Mouse (Mus musculus): ENCODE data around the gene Tmem218. TPM values are rescaled to one million over a fixed set of nuclear protein-coding genes. Genes with fewer than 3 reads are reported as not detected.
A peak's percentile ranks its signal among the peaks of the same experiment; 100 is the strongest.

Tmem218 gene
- polyA plus RNA-seq, 1 experiment from 2014 or later: 13.9 TPM

- ATAC-seq (no peak), DNase-seq (ENCODE audit: low spot score) (no peak)
- Histone ChIP-seq H3K4me1 (ENCODE audit: control insufficient read depth, insufficient read depth, low read length) (peaks cover 33% of the 10 kb centered on the region), H3K27me3 (replicated peaks; ENCODE audit: control insufficient read depth, insufficient read depth, low read length) (no peaks in the 10 kb centered on the region), H3K27ac (ENCODE audit: low read depth, low read length) (no peak overlapping the region), H3K36me3 (ENCODE audit: control insufficient read depth, insufficient read depth, low read length) (no peaks in the 10 kb centered on the region), H3K4me2 (ENCODE audit: low read length) (no peak overlapping the region), H3K9me3 (replicated peaks; ENCODE audit: control insufficient read depth, low read length) (no peaks in the 10 kb centered on the region), H3K9ac (ENCODE audit: low read length) (no peak overlapping the region), H3K4me3 (ENCODE audit: low read depth, low read length) (no peak overlapping the region)
- 9% methylated on average over 5 of the region's 5 CpGs for WGBS
These were observed 26.4 kb upstream of the Tmem218 start for GRCm38 (mm10) chr9:37181596-37181995.

DNA sequence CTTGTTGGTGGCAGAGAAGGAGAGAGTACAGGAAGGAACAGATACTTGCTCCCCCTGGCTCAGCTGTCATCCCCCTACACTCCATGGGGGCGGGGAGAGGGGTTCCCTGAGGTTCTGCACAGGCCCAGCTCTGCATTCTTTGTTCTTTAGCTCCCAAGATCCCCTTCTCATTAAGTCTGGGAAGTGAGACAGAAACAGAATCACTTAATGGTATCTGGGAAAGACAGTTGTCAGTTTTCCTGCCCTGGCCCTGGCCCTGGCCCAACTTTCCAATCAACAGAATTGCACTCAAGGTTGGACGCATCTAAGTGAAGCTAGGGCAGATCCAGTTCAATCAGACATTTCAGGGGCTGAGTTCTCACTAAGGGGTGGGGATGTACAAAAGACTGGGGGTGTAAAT, 24.8 kb upstream of the Tmem218 start:
- Histone ChIP-seq H3K4me1 (ENCODE audit: control insufficient read depth, insufficient read depth, low read length) (peaks cover 20% of the 10 kb centered on the region), H3K9ac (ENCODE audit: low read length) (no peak overlapping the region), H3K4me3 (ENCODE audit: low read depth, low read length) (no peak overlapping the region), H3K27ac (ENCODE audit: low read depth, low read length) (no peak overlapping the region), H3K4me2 (ENCODE audit: low read length) (no peak overlapping the region), H3K27me3 (replicated peaks; ENCODE audit: control insufficient read depth, insufficient read depth, low read length) (no peaks in the 10 kb centered on the region), H3K9me3 (replicated peaks; ENCODE audit: control insufficient read depth, low read length) (no peaks in the 10 kb centered on the region), H3K36me3 (ENCODE audit: control insufficient read depth, insufficient read depth, low read length) (no peaks in the 10 kb centered on the region)
- no peak for ATAC-seq
- no peak for DNase-seq (ENCODE audit: low spot score)
- WGBS: 32% methylated on average over 2 of the region's 2 CpGs

GRCm38 (mm10) chr9:37187407-37187806, 20.6 kb upstream of the Tmem218 start:
- Histone ChIP-seq H3K4me1 (ENCODE audit: control insufficient read depth, insufficient read depth, low read length) (no peaks in the 10 kb centered on the region; the same call in 1 of the 2 replicates), H3K36me3 (ENCODE audit: control insufficient read depth, insufficient read depth, low read length) (no peaks in the 10 kb centered on the region), H3K4me3 (ENCODE audit: low read depth, low read length) (no peak overlapping the region), H3K27ac (ENCODE audit: low read depth, low read length) (no peak overlapping the region), H3K9me3 (replicated peaks; ENCODE audit: control insufficient read depth, low read length) (no peaks in the 10 kb centered on the region), H3K9ac (ENCODE audit: low read length) (no peak overlapping the region), H3K27me3 (replicated peaks; ENCODE audit: control insufficient read depth, insufficient read depth, low read length) (no peaks in the 10 kb centered on the region), H3K4me2 (ENCODE audit: low read length) (no peak overlapping the region)
- WGBS: 89% methylated on average over 5 of the region's 5 CpGs
- ATAC-seq: no peak
- no peak for DNase-seq (ENCODE audit: low spot score)

GRCm38 (mm10) chr9:37188024-37188423, 20.0 kb upstream of the Tmem218 start:
- Histone ChIP-seq H3K27me3 (replicated peaks; ENCODE audit: control insufficient read depth, insufficient read depth, low read length) (no peaks in the 10 kb centered on the region), H3K4me1 (ENCODE audit: control insufficient read depth, insufficient read depth, low read length) (no peaks in the 10 kb centered on the region; the same call in 1 of the 2 replicates), H3K36me3 (ENCODE audit: control insufficient read depth, insufficient read depth, low read length) (no peaks in the 10 kb centered on the region), H3K27ac (ENCODE audit: low read depth, low read length) (no peak overlapping the region), H3K9ac (ENCODE audit: low read length) (no peak overlapping the region), H3K4me2 (ENCODE audit: low read length) (no peak overlapping the region), H3K9me3 (replicated peaks; ENCODE audit: control insufficient read depth, low read length) (no peaks in the 10 kb centered on the region), H3K4me3 (ENCODE audit: low read depth, low read length) (no peak overlapping the region)
- WGBS: 92% methylated on average over 3 of the region's 3 CpGs
- ATAC-seq: no peak
- no peak for DNase-seq (ENCODE audit: low spot score)

DNA sequence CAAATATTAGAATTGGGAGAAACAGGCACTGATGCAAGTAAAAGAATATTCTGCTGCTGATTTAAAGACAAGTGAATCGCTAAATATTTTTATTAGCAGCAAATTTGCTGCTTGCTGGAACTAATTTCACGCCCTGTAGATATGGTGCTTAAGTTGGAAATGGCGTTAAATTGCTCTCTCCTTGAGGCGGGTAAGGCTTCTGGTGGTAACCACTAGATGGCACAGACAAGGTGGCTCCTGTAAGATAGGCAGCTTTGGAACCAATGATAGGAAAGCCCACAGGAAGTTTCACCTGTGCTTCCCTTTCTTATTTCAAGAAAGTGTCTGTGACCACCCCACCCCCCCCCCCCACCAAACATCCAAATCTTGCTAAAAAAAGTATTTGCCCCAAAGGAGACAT, 11.0 kb upstream of the Tmem218 start:
- no peak for DNase-seq (ENCODE audit: low spot score)
- H3K9ac ChIP-seq (ENCODE audit: low read length): no peak overlapping the region
- no peaks in the 10 kb centered on the region for H3K27me3 ChIP-seq (replicated peaks; ENCODE audit: control insufficient read depth, insufficient read depth, low read length)
- H3K4me3 ChIP-seq (ENCODE audit: low read depth, low read length): no peak overlapping the region
- no peak overlapping the region for H3K27ac ChIP-seq (ENCODE audit: low read depth, low read length)
- H3K9me3 ChIP-seq (replicated peaks; ENCODE audit: control insufficient read depth, low read length): no peaks in the 10 kb centered on the region
- no peak overlapping the region for H3K4me2 ChIP-seq (ENCODE audit: low read length)
- no peaks in the 10 kb centered on the region for H3K36me3 ChIP-seq (ENCODE audit: control insufficient read depth, insufficient read depth, low read length)
- ATAC-seq: no peak
- no peaks in the 10 kb centered on the region for H3K4me1 ChIP-seq (ENCODE audit: control insufficient read depth, insufficient read depth, low read length)
- 91% methylated on average over 4 of the region's 4 CpGs for WGBS

DNA sequence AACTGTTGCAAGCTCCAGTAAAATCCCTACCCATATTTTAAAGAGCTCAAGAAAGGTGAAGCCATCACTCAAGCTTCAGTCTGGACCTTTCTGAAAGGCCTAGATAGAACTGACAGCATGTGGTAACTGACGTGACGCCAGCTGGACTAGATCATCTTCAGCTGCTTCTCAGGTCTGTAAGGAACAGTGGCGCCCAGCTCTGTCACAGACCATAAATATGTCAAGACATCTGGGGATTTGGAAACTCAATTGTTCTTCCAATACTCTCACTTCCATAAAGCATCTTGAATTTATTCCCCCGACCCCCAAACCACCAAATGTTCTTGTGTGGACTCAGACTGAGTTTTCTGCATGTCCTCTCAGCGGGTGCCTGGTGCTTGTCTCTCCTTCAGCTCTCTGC, 7.6 kb upstream of the Tmem218 start:
- no peaks in the 10 kb centered on the region for H3K9me3 ChIP-seq (replicated peaks; ENCODE audit: control insufficient read depth, low read length)
- no peak overlapping the region for H3K4me2 ChIP-seq (ENCODE audit: low read length)
- ATAC-seq: no peak
- H3K4me3 ChIP-seq (ENCODE audit: low read depth, low read length): no peak overlapping the region
- no peak overlapping the region for H3K27ac ChIP-seq (ENCODE audit: low read depth, low read length)
- 90% methylated on average over 5 of the region's 5 CpGs for WGBS
- DNase-seq (ENCODE audit: low spot score): no peak
- H3K27me3 ChIP-seq (replicated peaks; ENCODE audit: control insufficient read depth, insufficient read depth, low read length): no peaks in the 10 kb centered on the region
- H3K36me3 ChIP-seq (ENCODE audit: control insufficient read depth, insufficient read depth, low read length): no peaks in the 10 kb centered on the region
- no peak overlapping the region for H3K9ac ChIP-seq (ENCODE audit: low read length)
- peaks cover 5% of the 10 kb centered on the region; the same call in 1 of the 2 replicates for H3K4me1 ChIP-seq (ENCODE audit: control insufficient read depth, insufficient read depth, low read length)

DNA sequence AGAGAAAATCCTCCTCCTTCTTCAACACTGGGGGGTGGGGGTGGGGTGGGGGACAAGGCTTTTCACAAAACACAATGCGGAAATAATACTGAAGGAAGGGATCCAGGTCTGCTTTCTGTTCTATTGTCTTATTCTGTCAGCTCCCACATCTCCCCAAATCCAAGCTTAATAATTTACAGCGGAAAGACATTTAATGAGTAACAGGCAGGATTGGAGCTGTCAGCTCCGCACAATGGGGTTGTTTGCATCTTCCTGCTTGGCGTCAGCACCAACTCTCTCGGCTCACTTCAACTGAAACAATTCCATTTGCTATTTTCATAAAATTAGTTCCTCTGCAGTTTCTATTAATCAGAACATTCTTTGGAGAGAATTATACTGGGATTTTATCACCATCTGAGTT, 4.1 kb upstream of the Tmem218 start:
- Histone ChIP-seq H3K4me2 (ENCODE audit: low read length) (no peak overlapping the region), H3K4me1 (ENCODE audit: control insufficient read depth, insufficient read depth, low read length) (peaks cover 9% of the 10 kb centered on the region; the same call in 1 of the 2 replicates), H3K4me3 (ENCODE audit: low read depth, low read length) (no peak overlapping the region), H3K36me3 (ENCODE audit: control insufficient read depth, insufficient read depth, low read length) (no peaks in the 10 kb centered on the region), H3K9ac (ENCODE audit: low read length) (no peak overlapping the region), H3K9me3 (replicated peaks; ENCODE audit: control insufficient read depth, low read length) (no peaks in the 10 kb centered on the region), H3K27ac (ENCODE audit: low read depth, low read length) (no peak overlapping the region), H3K27me3 (replicated peaks; ENCODE audit: control insufficient read depth, insufficient read depth, low read length) (no peaks in the 10 kb centered on the region)
- 19% methylated on average over 5 of the region's 5 CpGs for WGBS
- DNase-seq (ENCODE audit: low spot score) (peak; percentile 36), ATAC-seq (no peak)

GRCm38 (mm10) chr9:37213060-37213738, 5.2 kb downstream of the Tmem218 start:
- no peaks in the 10 kb centered on the region for H3K36me3 ChIP-seq (ENCODE audit: control insufficient read depth, insufficient read depth, low read length)
- H3K4me1 ChIP-seq (ENCODE audit: control insufficient read depth, insufficient read depth, low read length): no peaks in the 10 kb centered on the region
- ATAC-seq: no peak
- WGBS: 82% methylated on average over 13 of the region's 13 CpGs
- no peak overlapping the region for H3K4me3 ChIP-seq (ENCODE audit: low read depth, low read length)
- no peaks in the 10 kb centered on the region for H3K27me3 ChIP-seq (replicated peaks; ENCODE audit: control insufficient read depth, insufficient read depth, low read length)
- peak; percentile 8 for DNase-seq (ENCODE audit: low spot score)
- H3K9ac ChIP-seq (ENCODE audit: low read length): no peak overlapping the region
- no peak overlapping the region for H3K27ac ChIP-seq (ENCODE audit: low read depth, low read length)
- no peak overlapping the region for H3K4me2 ChIP-seq (ENCODE audit: low read length)
- H3K9me3 ChIP-seq (replicated peaks; ENCODE audit: control insufficient read depth, low read length): no peaks in the 10 kb centered on the region

GRCm38 (mm10) chr9:37214327-37215060, 6.5 kb downstream of the Tmem218 start:
- H3K4me3 ChIP-seq (ENCODE audit: low read depth, low read length): no peak overlapping the region
- no peaks in the 10 kb centered on the region for H3K27me3 ChIP-seq (replicated peaks; ENCODE audit: control insufficient read depth, insufficient read depth, low read length)
- no peaks in the 10 kb centered on the region for H3K4me1 ChIP-seq (ENCODE audit: control insufficient read depth, insufficient read depth, low read length)
- ATAC-seq (no peak), DNase-seq (ENCODE audit: low spot score) (no peak)
- no peaks in the 10 kb centered on the region for H3K9me3 ChIP-seq (replicated peaks; ENCODE audit: control insufficient read depth, low read length)
- no peak overlapping the region for H3K27ac ChIP-seq (ENCODE audit: low read depth, low read length)
- H3K36me3 ChIP-seq (ENCODE audit: control insufficient read depth, insufficient read depth, low read length): no peaks in the 10 kb centered on the region
- no peak overlapping the region for H3K4me2 ChIP-seq (ENCODE audit: low read length)
- H3K9ac ChIP-seq (ENCODE audit: low read length): no peak overlapping the region
- WGBS: 90% methylated on average over 9 of the region's 9 CpGs
